Mouse (Mus musculus) embryonic facial prominence, embryonic 12.5 days (tissue): ENCODE results near the gene Map3k5. TPM values are rescaled to one million over a fixed set of nuclear protein-coding genes. Genes with fewer than 3 reads are reported as not detected.

Source experiments
- ATAC-seq: fragments of 200-750 bp; cut with Nextera tagmentation; 2 replicates; pipeline ENCODE4 v1.8.0; 2017; ENCODE audit not compliant: insufficient number of reproducible peaks, insufficient read depth, low FRiP score, low TSS enrichment
- H3K27ac ChIP-seq: fragments of 300-500 bp; sonication (generic); 2 replicates; pipeline ENCODE4 v1.5.1; 2016; ENCODE audit warnings: mild to moderate bottlenecking
- H3K27me3 ChIP-seq: fragments of 300-500 bp; sonication (generic); 2 replicates; pipeline ENCODE4 v1.6.1; 2016; ENCODE audit warnings: mild to moderate bottlenecking, moderate library complexity
- H3K36me3 ChIP-seq: fragments of 300-500 bp; sonication (generic); 2 replicates; pipeline ENCODE4 v1.6.1; 2016; ENCODE audit warnings: mild to moderate bottlenecking
- H3K4me1 ChIP-seq: fragments of 300-500 bp; sonication (generic); 2 replicates; pipeline ENCODE4 v1.6.1; 2016
- H3K4me2 ChIP-seq: fragments of 300-500 bp; sonication (generic); replicated peaks from 2 replicates; pipeline ENCODE4 v1.6.1; 2016; ENCODE audit warnings: mild to moderate bottlenecking, moderate library complexity
- H3K4me3 ChIP-seq: fragments of 300-500 bp; sonication (generic); 2 replicates; pipeline ENCODE4 v1.5.1; 2016; ENCODE audit warnings: mild to moderate bottlenecking
- H3K9ac ChIP-seq: fragments of 300-500 bp; sonication (generic); 2 replicates; pipeline ENCODE4 v1.6.1; 2016; ENCODE audit warnings: mild to moderate bottlenecking, moderate library complexity
- H3K9me3 ChIP-seq: fragments of 300-500 bp; sonication (generic); 2 replicates; pipeline ENCODE4 v1.6.1; 2016; ENCODE audit warnings: mild to moderate bottlenecking, moderate library complexity
- WGBS: fragments of 180-500 bp; shearing (Covaris S2); methylation state at CpG from one replicate; pipeline ENCODE4 v1.1.7; 2016; 5-methylcytosine and 5-hydroxymethylcytosine counted together
- polyA plus RNA-seq: library from polyadenylated mRNA; unstranded; fragments of >200 nt; fragmentation: Nextera tagmentation; extraction: Ambion mirVana; gene quantifications from 2 replicates; pipeline ENCODE4 v1.2.1, GENCODE M21; 2016

The Map3k5 gene
- polyA plus RNA-seq, 1 experiment from 2014 or later, result 2.5 TPM

GRCm38 (mm10) chr10:20171756-20172155, 237.5 kb downstream of the Map3k5 start:
- Histone ChIP-seq H3K36me3 (no peaks in the 10 kb centered on the region), H3K4me1 (peaks cover 5% of the 10 kb centered on the region), H3K27me3 (no peaks in the 10 kb centered on the region), H3K9ac (no peak overlapping the region), H3K27ac (no peak overlapping the region), H3K4me3 (no peak overlapping the region), H3K4me2 (no peak overlapping the region), H3K9me3 (no peaks in the 10 kb centered on the region)
- WGBS, result 51% methylated on average over 4 of the region's 4 CpGs
- no peak for ATAC-seq

GRCm38 (mm10) chr10:20173733-20174132, 239.5 kb downstream of the Map3k5 start:
- WGBS, result 78% methylated on average over 4 of the region's 4 CpGs
- no peak for ATAC-seq

GRCm38 (mm10) chr10:20176054-20176453, 241.8 kb downstream of the Map3k5 start:
- no peaks in the 10 kb centered on the region for H3K9me3 ChIP-seq
- ATAC-seq, result no peak
- no peak overlapping the region for H3K4me2 ChIP-seq
- H3K27ac ChIP-seq, result no peak overlapping the region
- no peaks in the 10 kb centered on the region for H3K27me3 ChIP-seq
- 0 out of 2 replicates have a peak, but pooled peaks cover 1% of the 10 kb centered on the region for H3K4me1 ChIP-seq
- no peaks in the 10 kb centered on the region for H3K36me3 ChIP-seq
- H3K9ac ChIP-seq, result no peak overlapping the region
- no peak overlapping the region for H3K4me3 ChIP-seq
- WGBS, result 59% methylated on average over 7 of the region's 7 CpGs

More at GRCm38 (mm10) chr10:20173733-20174132, 239.5 kb downstream of the Map3k5 start:
- Histone ChIP-seq H3K27ac (no peak overlapping the region), H3K4me3 (no peak overlapping the region), H3K4me1 (peaks cover 5% of the 10 kb centered on the region), H3K9ac (no peak overlapping the region), H3K36me3 (no peaks in the 10 kb centered on the region), H3K27me3 (no peaks in the 10 kb centered on the region), H3K4me2 (no peak overlapping the region), H3K9me3 (no peaks in the 10 kb centered on the region)

- 33% methylated on average over 12 of the region's 12 CpGs for WGBS
- H3K9me3 ChIP-seq, result no peaks in the 10 kb centered on the region
- no peaks in the 10 kb centered on the region for H3K36me3 ChIP-seq
- no peak overlapping the region for H3K4me2 ChIP-seq
- H3K27ac ChIP-seq, result no peak overlapping the region
- H3K4me1 ChIP-seq, result peaks cover 19% of the 10 kb centered on the region; the same call in 1 of the 2 replicates
- H3K9ac ChIP-seq, result no peak overlapping the region
- ATAC-seq, result no peak
- H3K4me3 ChIP-seq, result no peak overlapping the region
- H3K27me3 ChIP-seq, result no peaks in the 10 kb centered on the region
Observed at GRCm38 (mm10) chr10:20178807-20179605, 244.7 kb downstream of the Map3k5 start.

- ATAC-seq, result no peak
- no peaks in the 10 kb centered on the region for H3K27me3 ChIP-seq
- no peaks in the 10 kb centered on the region for H3K36me3 ChIP-seq
- H3K4me3 ChIP-seq, result no peak overlapping the region
- 45% methylated on average over 10 of the region's 10 CpGs for WGBS
- no peak overlapping the region for H3K9ac ChIP-seq
- H3K9me3 ChIP-seq, result no peaks in the 10 kb centered on the region
- peaks cover 19% of the 10 kb centered on the region; the same call in 1 of the 2 replicates for H3K4me1 ChIP-seq
- H3K4me2 ChIP-seq, result no peak overlapping the region
- H3K27ac ChIP-seq, result no peak overlapping the region
Observed at GRCm38 (mm10) chr10:20181198-20181597, 246.9 kb downstream of the Map3k5 start.

GRCm38 (mm10) chr10:20181680-20182399, 247.6 kb downstream of the Map3k5 start:
- Histone ChIP-seq H3K4me1 (peaks cover 19% of the 10 kb centered on the region; the same call in 1 of the 2 replicates), H3K36me3 (no peaks in the 10 kb centered on the region), H3K4me3 (no peak overlapping the region), H3K27ac (no peak overlapping the region), H3K9me3 (no peaks in the 10 kb centered on the region), H3K9ac (no peak overlapping the region), H3K27me3 (no peaks in the 10 kb centered on the region), H3K4me2 (no peak overlapping the region)
- 54% methylated on average over 11 of the region's 11 CpGs for WGBS
- ATAC-seq, result no peak

DNA sequence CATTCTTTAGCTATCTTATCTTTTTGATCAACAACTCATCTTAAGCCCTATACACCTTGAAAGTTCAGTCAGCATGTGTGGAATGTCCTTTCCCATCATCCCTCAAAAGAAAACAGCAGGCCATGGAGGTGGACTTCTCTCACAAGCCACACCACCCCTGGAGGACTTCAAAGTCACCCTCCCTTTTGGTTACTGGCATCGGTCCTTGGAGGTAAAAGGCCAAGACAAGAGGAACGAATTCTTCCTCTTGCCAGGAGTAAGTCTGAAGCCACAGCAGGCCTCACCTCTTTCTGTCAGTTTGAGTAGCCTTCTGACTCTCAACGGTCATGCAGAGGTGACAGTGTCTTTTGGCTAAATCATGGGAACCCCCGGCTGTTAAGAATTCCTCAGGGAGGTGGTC, 250.1 kb downstream of the Map3k5 start:
- H3K9ac ChIP-seq, result no peak overlapping the region
- H3K9me3 ChIP-seq, result no peaks in the 10 kb centered on the region
- H3K4me1 ChIP-seq, result peaks cover 19% of the 10 kb centered on the region; the same call in 1 of the 2 replicates
- H3K27ac ChIP-seq, result no peak overlapping the region
- H3K27me3 ChIP-seq, result no peaks in the 10 kb centered on the region
- no peak overlapping the region for H3K4me3 ChIP-seq
- WGBS, result 78% methylated on average over 4 of the region's 4 CpGs
- H3K4me2 ChIP-seq, result no peak overlapping the region
- no peak for ATAC-seq
- no peaks in the 10 kb centered on the region for H3K36me3 ChIP-seq

- Histone ChIP-seq H3K4me2 (no peak overlapping the region), H3K4me1 (peaks cover 19% of the 10 kb centered on the region; the same call in 1 of the 2 replicates), H3K27ac (no peak overlapping the region), H3K9ac (no peak overlapping the region), H3K9me3 (no peaks in the 10 kb centered on the region), H3K27me3 (no peaks in the 10 kb centered on the region), H3K4me3 (no peak overlapping the region), H3K36me3 (no peaks in the 10 kb centered on the region)
- ATAC-seq, result no peak
- WGBS, result 76% methylated on average over 4 of the region's 4 CpGs
Observed at GRCm38 (mm10) chr10:20185264-20185663, 251.0 kb downstream of the Map3k5 start.

- H3K36me3 ChIP-seq, result no peaks in the 10 kb centered on the region
- H3K27ac ChIP-seq, result no peak overlapping the region
- H3K9me3 ChIP-seq, result no peaks in the 10 kb centered on the region
- no peak overlapping the region for H3K4me3 ChIP-seq
- no peak for ATAC-seq
- WGBS, result 96% methylated on average over 2 of the region's 2 CpGs
- H3K9ac ChIP-seq, result no peak overlapping the region
- no peak overlapping the region for H3K4me2 ChIP-seq
- H3K27me3 ChIP-seq, result no peaks in the 10 kb centered on the region
- peaks cover 19% of the 10 kb centered on the region; the same call in 1 of the 2 replicates for H3K4me1 ChIP-seq
Observed at GRCm38 (mm10) chr10:20185806-20186205, 251.5 kb downstream of the Map3k5 start.

- Histone ChIP-seq H3K27me3 (no peaks in the 10 kb centered on the region), H3K4me1 (peaks cover 11% of the 10 kb centered on the region; the same call in 1 of the 2 replicates), H3K9ac (no peak overlapping the region), H3K27ac (no peak overlapping the region), H3K9me3 (no peaks in the 10 kb centered on the region), H3K36me3 (no peaks in the 10 kb centered on the region), H3K4me3 (no peak overlapping the region), H3K4me2 (no peak overlapping the region)
- WGBS, result 84% methylated on average over 5 of the region's 5 CpGs
- no peak for ATAC-seq
Observed at GRCm38 (mm10) chr10:20186800-20187273, 252.6 kb downstream of the Map3k5 start.

DNA sequence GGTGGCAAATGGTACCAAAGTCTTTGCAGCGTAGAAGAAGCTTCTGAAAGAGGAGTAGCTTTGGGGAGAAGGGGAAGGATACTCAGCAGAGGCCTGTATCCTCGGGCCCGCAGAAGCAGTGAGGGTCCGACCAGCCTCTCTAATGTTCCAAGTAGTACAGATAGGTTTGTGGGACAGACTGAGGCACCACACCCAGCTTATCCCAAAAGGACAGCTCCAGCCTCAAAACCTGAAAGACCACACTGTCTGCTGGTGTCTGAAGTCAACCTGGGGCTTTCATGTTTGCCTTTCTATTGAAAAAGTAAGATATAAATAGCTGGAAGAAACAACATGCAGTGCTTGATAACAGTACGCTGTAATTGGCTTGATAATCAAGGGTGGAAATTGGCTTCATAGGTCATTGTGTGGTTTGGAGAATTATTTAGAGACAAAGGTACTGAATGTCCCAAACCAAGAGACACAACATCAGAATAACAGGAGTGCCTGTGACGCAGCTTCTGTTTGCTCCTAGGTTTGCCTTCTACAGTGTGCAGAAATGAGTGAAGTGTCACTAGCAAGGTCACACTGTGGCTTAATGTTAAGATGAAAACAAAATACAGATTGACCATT, 256.0 kb downstream of the Map3k5 start:
- no peak overlapping the region for H3K9ac ChIP-seq
- H3K4me2 ChIP-seq, result no peak overlapping the region
- H3K27ac ChIP-seq, result no peak overlapping the region
- no peak for ATAC-seq
- H3K36me3 ChIP-seq, result no peaks in the 10 kb centered on the region
- no peak overlapping the region for H3K4me3 ChIP-seq
- H3K4me1 ChIP-seq, result no peaks in the 10 kb centered on the region
- no peaks in the 10 kb centered on the region for H3K9me3 ChIP-seq
- H3K27me3 ChIP-seq, result no peaks in the 10 kb centered on the region
- 89% methylated on average over 6 of the region's 6 CpGs for WGBS
